Mouse (Mus musculus) heart, postnatal 36 days (tissue): ENCODE measurements at regions not wholly inside any gene's neighbourhood (a gene's known extent, or its start where the extent isn't known, plus 50 kb on each side); places are given as distances from the start of the nearest gene placed in this dataset.
"Not testable (repeated sequence)": the region's sequence is repeated elsewhere in the genome, so short reads cannot be mapped to it uniquely, and the experiment has no call there.

ENCODE experiments used
- DNase-seq, 2 experiments: peaks; one replicate each; pipeline ENCODE4 v3.0.0; 2021 to 2022
- intact Hi-C: fragments of 180-260 bp; cut with DNase I; formaldehyde crosslinking; loops from one replicate; pipeline ENCODE4 v1.15.1; 2025

- DNase-seq: peak; percentile 5 to 14
- intact Hi-C loops: no loop called here
Observed at GRCm38 (mm10) chr11:16559001-16559699, 50.9 kb upstream of the Sec61g start.

DNA sequence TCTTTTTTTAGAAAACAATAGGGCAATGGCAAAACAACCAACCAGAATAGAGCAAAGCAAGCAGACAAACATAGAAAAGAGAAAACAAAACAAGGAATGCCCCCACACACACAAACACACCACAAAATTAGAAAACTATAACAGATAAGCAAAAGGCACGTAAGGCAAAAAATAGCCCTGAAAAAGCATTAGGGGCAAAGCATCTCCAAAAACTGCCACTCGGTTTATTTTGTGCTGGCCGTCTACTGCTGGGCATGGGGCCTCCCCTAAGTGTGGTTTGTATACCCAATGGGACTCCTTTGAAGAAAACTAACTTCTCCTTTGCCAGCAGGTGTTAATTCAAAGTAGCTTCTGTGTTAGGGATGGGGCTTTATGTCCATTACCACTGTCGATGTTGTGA, 53.4 kb upstream of the Sec61g start:
- intact Hi-C loops: no loop called here
- no peak for DNase-seq

GRCm38 (mm10) chr11:16589085-16589680, 80.9 kb upstream of the Sec61g start:
- intact Hi-C loops: no loop called here
- DNase-seq: peak in 1 of 2 experiments; percentile 42

GRCm38 (mm10) chr11:16590541-16590940, 82.3 kb upstream of the Sec61g start:
- no peak for DNase-seq
- intact Hi-C loops: no loop called here

DNA sequence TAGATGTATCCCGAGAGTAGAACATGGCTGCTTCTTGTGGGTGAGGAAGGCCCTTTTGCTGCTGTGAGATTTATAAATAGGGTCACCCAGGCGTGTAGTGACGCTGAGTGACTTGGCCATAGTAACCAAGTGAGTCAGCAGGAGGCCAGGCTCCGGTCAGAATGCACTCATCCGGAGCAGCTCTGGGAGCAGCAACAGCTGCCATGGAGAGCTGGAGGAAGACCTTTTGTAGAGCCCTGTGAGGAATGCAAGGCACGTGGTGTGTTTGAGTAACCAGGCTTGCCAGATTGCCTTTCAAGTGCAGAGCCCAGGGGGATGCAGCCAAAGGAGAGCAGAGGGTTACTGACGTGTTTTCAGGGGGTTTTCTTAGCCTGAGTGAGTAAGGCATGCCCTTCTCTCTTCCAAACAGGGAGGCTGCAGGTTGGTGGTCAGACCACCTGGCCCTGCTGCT, 83.2 kb upstream of the Sec61g start:
- DNase-seq: peak; percentile 60 to 67
- intact Hi-C loops: no loop called here

- no peak for DNase-seq
- intact Hi-C loops: no loop called here
Observed at GRCm38 (mm10) chr11:16592006-16592405, 83.7 kb upstream of the Sec61g start.

DNA sequence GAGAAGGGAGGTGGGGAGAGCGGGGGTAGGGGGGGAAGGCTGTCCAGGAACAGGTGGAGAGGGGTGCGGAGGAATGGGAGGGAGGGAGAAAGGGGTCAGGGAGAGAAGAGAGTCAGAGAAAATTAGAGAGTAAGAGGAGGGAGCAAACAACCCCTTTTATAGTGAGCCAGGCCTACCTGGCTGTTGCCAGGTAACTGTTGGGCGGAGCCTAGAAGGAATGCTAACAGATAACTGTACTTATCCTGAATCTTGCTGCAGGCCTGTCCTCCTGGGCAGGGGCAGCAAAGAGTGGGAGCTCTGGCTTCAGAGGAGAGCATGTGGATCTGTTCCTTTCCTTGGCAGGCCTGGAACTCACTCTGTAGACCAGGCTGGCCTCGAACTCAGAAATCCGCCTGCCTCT, 84.5 kb upstream of the Sec61g start:
- intact Hi-C loops: no loop called here
- no peak for DNase-seq

DNA sequence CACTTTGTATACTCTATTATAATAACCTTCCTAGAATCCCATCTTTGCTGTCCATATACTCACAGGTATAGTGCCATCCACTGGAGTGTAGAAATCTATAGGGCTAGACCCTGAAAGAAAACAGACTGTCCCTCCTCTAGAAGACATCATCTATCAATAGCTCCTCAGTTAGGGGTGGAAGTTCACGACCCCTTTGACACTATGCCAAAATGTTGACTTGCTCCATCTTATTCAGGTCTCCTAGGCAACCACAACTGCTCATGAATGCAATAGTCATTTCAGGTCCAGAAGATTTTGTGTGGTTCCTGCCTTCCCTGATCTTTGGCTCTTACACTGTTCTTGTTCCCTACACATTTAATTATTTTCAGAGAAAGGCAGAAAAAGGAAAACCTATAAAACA, 86.5 kb upstream of the Sec61g start:
- intact Hi-C loops: no loop called here
- DNase-seq: no peak

GRCm38 (mm10) chr11:16597038-16597830, 89.0 kb upstream of the Sec61g start:
- peak in 1 of 2 experiments; percentile 7 for DNase-seq
- intact Hi-C loops: no loop called here

DNA sequence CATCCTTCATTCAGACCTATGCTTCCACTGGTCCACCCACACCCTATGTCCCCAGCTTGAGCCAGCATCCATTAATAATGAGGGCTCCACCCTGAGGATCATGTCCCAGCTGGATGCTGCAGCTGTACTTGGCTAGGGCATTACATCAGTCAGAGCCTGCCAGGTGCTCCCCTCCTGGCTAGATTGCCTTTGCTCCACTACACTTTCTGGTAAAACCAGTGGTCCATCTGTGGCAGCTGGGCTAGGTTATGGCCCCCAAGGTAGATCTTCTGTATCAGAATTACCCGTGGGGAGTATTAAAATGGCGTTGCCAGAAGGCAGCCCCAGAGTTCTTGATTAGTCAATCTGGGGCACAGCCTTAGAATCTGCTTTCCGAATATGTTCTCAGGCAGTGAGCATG, 94.7 kb upstream of the Sec61g start:
- intact Hi-C loops: no loop called here
- DNase-seq: peak; percentile 6 to 18

DNA sequence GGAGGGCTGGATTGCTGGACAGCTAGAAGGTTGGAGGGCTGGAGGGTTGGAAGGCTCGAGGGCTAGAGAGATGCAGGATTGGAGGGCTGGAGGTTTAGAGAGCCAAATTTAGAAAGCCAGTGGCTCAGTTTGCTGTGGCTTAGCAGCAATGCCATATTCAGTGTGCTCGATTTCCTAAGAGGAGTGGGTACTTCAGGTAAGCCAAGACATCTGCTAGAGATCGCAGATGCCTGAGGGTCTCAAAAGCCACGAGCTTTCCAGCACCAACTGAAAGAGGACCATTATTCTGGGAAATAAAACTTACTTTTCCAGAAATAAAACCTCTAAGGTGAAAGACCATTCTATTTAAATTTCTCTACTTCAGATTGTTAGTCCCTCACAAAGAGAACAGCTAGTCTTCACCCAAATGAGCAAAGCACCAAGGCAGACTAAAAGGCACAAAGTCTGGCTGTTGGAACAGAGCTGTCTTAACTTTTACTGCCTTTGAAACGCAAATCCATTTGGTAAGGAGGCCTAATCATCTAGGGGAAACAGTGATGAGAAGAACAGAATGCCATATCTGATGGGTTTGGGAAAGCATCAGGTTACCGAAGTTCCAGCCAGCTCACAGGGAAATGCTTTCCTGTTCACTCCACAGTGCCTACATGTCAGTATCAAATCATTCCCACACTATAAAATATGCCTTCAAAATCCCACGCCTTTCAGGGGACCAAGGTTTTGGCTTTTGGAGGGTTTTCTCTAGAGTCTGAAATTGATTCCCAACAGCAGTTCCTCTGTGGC, 98.3 kb upstream of the Sec61g start:
- intact Hi-C loops: no loop called here
- no peak for DNase-seq

DNA sequence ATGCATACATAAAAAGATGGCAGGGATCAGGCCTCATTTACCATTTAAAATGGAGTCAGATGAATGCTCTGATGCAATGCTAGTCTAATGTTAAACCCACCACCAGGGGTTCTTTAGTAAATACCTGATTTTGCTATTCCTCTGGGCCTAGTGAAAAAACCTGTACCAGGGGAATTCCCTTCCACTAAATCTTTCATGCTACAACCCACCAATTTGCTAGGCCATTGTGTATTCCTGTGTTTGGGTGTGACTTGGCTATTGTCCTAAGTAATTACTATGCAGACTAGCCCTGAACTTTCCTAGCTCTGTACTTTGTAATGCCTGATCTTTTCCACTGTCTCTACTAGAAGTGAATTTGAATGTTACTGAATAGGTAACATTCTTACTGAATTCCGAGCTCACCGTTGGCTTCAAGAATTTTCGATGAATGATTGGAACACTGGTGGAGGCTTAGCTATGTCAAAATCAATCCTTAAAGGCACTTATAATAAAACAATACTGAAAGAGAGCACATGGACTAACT, 99.7 kb upstream of the Sec61g start:
- intact Hi-C loops, DNase-seq: not testable (repeated sequence)

DNA sequence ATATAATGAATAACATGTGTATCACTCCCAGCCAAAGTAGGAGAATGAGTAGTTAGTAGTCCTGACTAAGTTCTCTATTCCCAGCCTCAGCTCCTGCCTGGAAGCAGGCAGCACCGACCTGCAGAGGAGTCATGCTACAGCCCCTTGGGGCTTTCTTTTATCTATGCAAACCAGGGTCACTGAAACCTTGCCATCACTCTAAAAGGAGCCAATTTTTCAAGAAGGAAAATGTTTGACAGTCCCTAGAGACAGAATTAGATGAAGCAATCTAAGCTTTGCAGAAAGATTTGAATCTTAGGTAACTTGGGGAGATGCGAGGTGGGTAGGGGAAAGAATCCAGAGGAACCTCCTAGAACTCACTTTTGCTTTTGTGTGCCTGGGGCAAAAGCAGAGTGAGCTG, 103.5 kb upstream of the Sec61g start:
- no peak for DNase-seq

DNA sequence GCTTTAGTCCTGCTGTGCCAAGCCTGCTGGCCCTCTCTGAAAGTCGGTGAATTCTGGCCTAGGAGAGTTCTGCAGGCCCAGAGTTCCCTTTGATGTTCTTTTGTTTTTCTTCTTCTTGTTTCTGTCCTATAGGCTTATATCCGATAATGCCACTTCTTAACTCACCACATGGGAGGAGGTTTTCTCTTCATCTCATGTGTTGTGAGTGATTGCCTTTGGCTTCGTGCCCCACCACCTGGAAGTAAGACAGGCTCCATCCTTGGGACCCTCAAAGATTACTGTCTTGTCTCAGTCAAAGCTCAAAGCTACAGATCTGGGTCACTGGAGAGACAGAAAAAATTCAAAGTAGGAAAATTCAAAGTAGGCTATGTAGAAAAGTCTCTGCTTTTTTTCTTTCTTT, 104.2 kb upstream of the Sec61g start:
- intact Hi-C loops: no loop called here
- no peak for DNase-seq

More for the DNA sequence above, 103.5 kb upstream of the Sec61g start:
- intact Hi-C loops: no loop called here

GRCm38 (mm10) chr11:16619736-16620135, 111.5 kb upstream of the Sec61g start:
- DNase-seq: no peak
- intact Hi-C loops: no loop called here

DNA sequence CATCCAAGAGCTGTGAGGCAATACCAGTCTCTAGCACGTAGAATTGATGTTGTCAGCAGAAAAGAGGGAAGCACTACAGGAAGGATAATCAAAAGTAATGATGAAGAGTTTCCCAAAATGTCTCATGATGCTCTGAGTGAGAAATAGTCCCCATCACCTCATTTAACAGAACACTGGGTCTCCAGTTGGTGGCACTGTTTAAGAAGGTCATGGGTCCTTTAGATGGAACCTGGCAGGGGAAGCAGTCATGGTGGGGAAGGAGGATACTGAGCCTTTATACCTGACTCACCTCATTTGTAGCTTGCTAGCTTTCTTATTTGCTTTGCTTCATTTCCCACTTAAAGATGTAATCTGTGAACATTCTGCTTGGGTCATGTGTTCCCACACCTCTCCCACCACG, 115.4 kb upstream of the Sec61g start:
- intact Hi-C loops: no loop called here
- DNase-seq: no peak

DNA sequence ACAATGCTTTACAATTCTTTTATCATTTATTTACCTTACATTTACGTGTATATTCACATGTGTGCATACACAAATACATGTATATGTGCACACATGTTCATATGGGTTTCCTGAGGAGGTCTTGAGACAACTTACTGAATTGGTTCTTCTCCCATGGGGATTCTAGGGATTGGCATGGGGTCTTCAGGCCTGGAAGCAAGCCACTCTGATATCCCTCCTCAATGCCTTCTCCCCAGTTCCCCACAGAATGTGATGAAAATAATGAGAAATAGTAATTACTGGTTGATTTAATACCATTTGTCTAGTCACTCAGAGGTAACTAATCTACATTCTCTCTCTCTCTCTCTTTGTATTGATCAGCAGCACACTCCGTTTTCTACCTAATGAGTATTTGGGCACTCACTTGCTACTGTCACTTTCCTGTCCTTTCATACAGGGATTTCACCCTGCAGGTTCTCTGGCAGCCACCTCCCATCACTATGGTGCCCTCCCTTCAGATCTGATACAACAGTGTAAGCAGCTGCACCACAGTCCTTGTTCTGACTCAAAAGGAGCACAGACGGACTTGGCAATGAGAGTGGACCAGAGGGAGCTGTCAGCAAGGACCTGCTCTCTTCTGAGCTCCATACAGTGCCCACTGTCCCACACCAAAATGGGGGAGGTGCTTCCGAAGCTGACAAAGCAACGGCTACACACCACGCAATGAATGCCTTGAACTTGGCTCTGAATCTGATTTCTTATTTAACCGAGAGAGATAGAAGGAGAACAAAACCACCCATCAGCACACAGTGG, 119.2 kb upstream of the Sec61g start:
- intact Hi-C loops: no loop called here
- no peak for DNase-seq

DNA sequence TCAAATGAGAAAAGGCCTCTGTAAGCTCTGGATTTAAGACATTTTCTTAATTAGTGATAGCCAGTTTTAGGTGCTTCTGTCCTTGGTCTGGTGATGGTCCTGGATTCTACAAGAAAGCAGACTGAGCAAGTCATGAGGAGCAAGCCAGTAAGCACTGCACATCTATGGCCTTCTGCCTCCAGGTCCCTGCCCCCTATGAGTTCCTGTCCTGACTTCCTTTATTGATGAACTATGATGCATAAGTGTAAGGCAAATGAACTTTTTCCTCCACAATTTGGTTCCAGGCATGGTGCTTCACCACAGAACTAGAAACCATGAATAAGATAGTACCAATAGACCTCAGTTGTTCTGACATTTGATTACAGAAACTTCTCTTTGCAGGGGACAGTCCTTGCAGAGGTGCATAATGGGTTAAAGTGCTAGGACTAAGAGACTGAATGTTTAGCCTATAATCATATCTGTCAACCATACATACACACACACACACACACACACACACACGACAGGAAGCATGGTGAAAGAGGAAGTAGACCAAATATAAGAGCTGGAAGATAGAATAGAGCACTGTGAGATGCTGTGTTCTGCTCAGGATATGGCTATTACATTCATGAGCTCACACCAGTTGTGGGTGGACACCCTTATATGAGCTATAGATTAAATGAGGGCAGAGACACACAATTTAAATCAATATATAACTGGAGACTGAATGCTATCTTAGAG, 121.3 kb upstream of the Sec61g start:
- DNase-seq: no peak
- intact Hi-C loops: no loop called here

- intact Hi-C loops: not testable (repeated sequence)
Observed at GRCm38 (mm10) chr11:16635796-16636195, 116.2 kb upstream of the Egfr start.

More at GRCm38 (mm10) chr11:16635796-16636195, 116.2 kb upstream of the Egfr start:
- not testable (repeated sequence) for DNase-seq
